17 mouse cellular contexts compared by ENCODE assay signal in the genomic region with DNA sequence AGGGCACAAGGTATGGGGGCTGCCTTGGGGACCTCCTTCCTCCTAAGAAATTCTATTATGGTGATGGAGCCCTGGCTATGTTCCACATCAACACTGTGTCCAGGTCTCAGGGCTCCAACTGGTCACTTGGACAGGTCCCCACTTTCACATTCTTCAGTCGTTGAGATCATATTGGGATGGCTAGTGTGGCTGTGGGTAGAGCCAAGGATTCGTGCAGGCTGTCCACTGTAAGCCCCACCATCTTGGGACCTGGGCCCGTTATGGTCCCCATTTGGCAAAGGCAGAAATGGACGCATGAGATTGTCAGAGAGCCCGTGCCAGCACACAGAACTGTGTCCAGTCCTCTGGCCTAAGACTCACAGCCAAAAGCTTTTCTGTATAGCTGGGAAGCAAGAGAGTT. TPM values are rescaled to one million over a fixed set of nuclear protein-coding genes. Genes with fewer than 3 reads are reported as not detected.
DNase-seq lines count a peak whose midpoint lies in the region; ATAC-seq and TF ChIP-seq lines count a peak whose summit lies in the region.
"Had no signal": no experiment of that assay in that cellular context is flagged by ENCODE, and none has a peak within 500 bp of the region (broad histone marks: within the 10 kb centered on the region; RNA-seq: fewer than 3 reads in every experiment).

No protein-coding gene starts in this region.

- intact Hi-C loops in heart, adult 2 months (cut with DNase I), result no loop called here

- H3K9ac ChIP-seq in heart, adult 2 months (ENCODE audit: low read depth, low read length), result no peak overlapping the region
- no peak overlapping the region for H3K9ac ChIP-seq in midbrain, embryonic 13.5 days (replicated peaks)
- H3K9ac ChIP-seq in midbrain, embryonic 11.5 days (ENCODE audit: low read length), result no peak overlapping the region
- no peak overlapping the region for H3K9ac ChIP-seq in neural tube, embryonic 15.5 days (replicated peaks)
- H3K9ac ChIP-seq: intestine, embryonic 15.5 days; liver, embryonic 15.5 days had no signal

- 48% methylated on average over 5 of the region's 5 CpGs for WGBS in heart, adult 2 months
- WGBS in heart, embryonic 10.5 days, result 80% methylated on average over 5 of the region's 5 CpGs
- 88% methylated on average over 5 of the region's 5 CpGs for WGBS in midbrain, embryonic 13.5 days
- WGBS in midbrain, embryonic 11.5 days, result 85% methylated on average over 5 of the region's 5 CpGs
- 63% methylated on average over 5 of the region's 5 CpGs for WGBS in neural tube, embryonic 15.5 days

- ATAC-seq in midbrain, embryonic 13.5 days, result no peak
- no peak for ATAC-seq in midbrain, embryonic 11.5 days (ENCODE audit: low FRiP score)
- ATAC-seq in neural tube, embryonic 15.5 days (ENCODE audit: low FRiP score), result no peak
- ATAC-seq: intestine, embryonic 15.5 days; Patski had no signal

- TF ChIP-seq EP300 in heart, adult 2 months (IDR thresholded peaks at IDR 0.05; ENCODE audit: insufficient read depth, low read depth, low read length), result no peak

- no peaks in the 10 kb centered on the region for H3K36me3 ChIP-seq in heart, adult 2 months (ENCODE audit: control insufficient read depth, insufficient read depth, low read length)
- no peaks in the 10 kb centered on the region for H3K36me3 ChIP-seq in heart, embryonic 10.5 days
- H3K36me3 ChIP-seq in midbrain, embryonic 13.5 days, result no peaks in the 10 kb centered on the region
- no peaks in the 10 kb centered on the region for H3K36me3 ChIP-seq in midbrain, embryonic 11.5 days (ENCODE audit: control insufficient read depth, insufficient read depth, low read length)
- no peaks in the 10 kb centered on the region for H3K36me3 ChIP-seq in neural tube, embryonic 15.5 days
- H3K36me3 ChIP-seq: intestine, embryonic 15.5 days; limb, embryonic 13.5 days; liver, embryonic 15.5 days; midbrain, embryonic 12.5 days had no signal

- no peak overlapping the region; the same call in 1 of the 2 replicates for H3K27ac ChIP-seq in heart, adult 2 months
- H3K27ac ChIP-seq in heart, embryonic 10.5 days, result no peak overlapping the region
- H3K27ac ChIP-seq in midbrain, embryonic 13.5 days, result peak overlapping the region; percentile 74; the same call in 1 of the 2 replicates
- H3K27ac ChIP-seq in midbrain, embryonic 11.5 days (ENCODE audit: low read depth, low read length), result no peak overlapping the region
- peak overlapping the region; percentile 74; the same call in 1 of the 2 replicates for H3K27ac ChIP-seq in neural tube, embryonic 15.5 days (replicated peaks)
- H3K27ac ChIP-seq: intestine, embryonic 15.5 days; left cerebral cortex, adult 2 months; limb, embryonic 13.5 days; liver, embryonic 15.5 days had no signal

- H3K9me3 ChIP-seq in heart, embryonic 10.5 days, result no peaks in the 10 kb centered on the region
- no peaks in the 10 kb centered on the region for H3K9me3 ChIP-seq in midbrain, embryonic 13.5 days
- H3K9me3 ChIP-seq in midbrain, embryonic 11.5 days (ENCODE audit: control insufficient read depth, low read length), result no peaks in the 10 kb centered on the region
- no peaks in the 10 kb centered on the region for H3K9me3 ChIP-seq in neural tube, embryonic 15.5 days (replicated peaks)
- H3K9me3 ChIP-seq: intestine, embryonic 15.5 days; liver, embryonic 15.5 days; midbrain, embryonic 12.5 days had no signal

- TF ChIP-seq POLR2A in heart, adult 2 months (IDR thresholded peaks at IDR 0.05; ENCODE audit: insufficient read depth, low read depth, low read length), result no peak

- no peak for TF ChIP-seq CTCF in heart, adult 2 months (IDR thresholded peaks at IDR 0.05)

- H3K4me3 ChIP-seq in heart, adult 2 months, result no peak overlapping the region
- H3K4me3 ChIP-seq in heart, embryonic 10.5 days, result no peak overlapping the region
- no peak overlapping the region for H3K4me3 ChIP-seq in midbrain, embryonic 13.5 days (replicated peaks)
- H3K4me3 ChIP-seq in midbrain, embryonic 11.5 days (ENCODE audit: low read depth, low read length), result no peak overlapping the region
- H3K4me3 ChIP-seq in neural tube, embryonic 15.5 days (replicated peaks), result no peak overlapping the region
- H3K4me3 ChIP-seq: intestine, embryonic 15.5 days; left cerebral cortex, adult 2 months; limb, embryonic 13.5 days; liver, embryonic 15.5 days; midbrain, embryonic 12.5 days had no signal

- peaks cover 4% of the 10 kb centered on the region for H3K4me1 ChIP-seq in heart, adult 2 months (ENCODE audit: control insufficient read depth, insufficient read depth, low read length)
- peaks cover 16% of the 10 kb centered on the region for H3K4me1 ChIP-seq in heart, embryonic 10.5 days
- H3K4me1 ChIP-seq in midbrain, embryonic 13.5 days (replicated peaks), result peaks cover 19% of the 10 kb centered on the region
- peaks cover 10% of the 10 kb centered on the region for H3K4me1 ChIP-seq in midbrain, embryonic 11.5 days (ENCODE audit: control insufficient read depth, insufficient read depth, low read length)
- peaks cover 22% of the 10 kb centered on the region for H3K4me1 ChIP-seq in neural tube, embryonic 15.5 days
- H3K4me1 ChIP-seq: liver, embryonic 15.5 days had no signal

- no peaks in the 10 kb centered on the region for H3K27me3 ChIP-seq in heart, adult 2 months (ENCODE audit: control insufficient read depth, insufficient read depth, low read length)
- no peaks in the 10 kb centered on the region; the same call in none of the 2 replicates for H3K27me3 ChIP-seq in heart, embryonic 10.5 days (ENCODE audit: insufficient read depth, poor library complexity, severe bottlenecking)
- no peaks in the 10 kb centered on the region for H3K27me3 ChIP-seq in midbrain, embryonic 13.5 days
- no peaks in the 10 kb centered on the region for H3K27me3 ChIP-seq in midbrain, embryonic 11.5 days (ENCODE audit: control insufficient read depth, insufficient read depth, low read length)
- no peaks in the 10 kb centered on the region for H3K27me3 ChIP-seq in neural tube, embryonic 15.5 days (replicated peaks)
- H3K27me3 ChIP-seq: intestine, embryonic 15.5 days; limb, embryonic 13.5 days; liver, embryonic 15.5 days; midbrain, embryonic 12.5 days; Patski had no signal

- peak; percentile 58 to 62 for DNase-seq in cerebellum, postnatal 25 days
- no peak for DNase-seq in cerebellum, adult 8-10 months
- DNase-seq in heart, adult 2 months, result peak; percentile 37 to 42
- DNase-seq in heart, embryonic 10.5 days (ENCODE audit: low spot score), result no peak
- DNase-seq in midbrain, embryonic 11.5 days (ENCODE audit: low spot score, missing footprints), result no peak
- no peak for DNase-seq in lung, postnatal 36 days
- DNase-seq: B cell, adult 2 months; lung, postnatal 10 days; thymus, adult 2 months had no signal

- no peak overlapping the region for H3K4me2 ChIP-seq in midbrain, embryonic 13.5 days (replicated peaks)
- H3K4me2 ChIP-seq in midbrain, embryonic 11.5 days, result no peak overlapping the region
- H3K4me2 ChIP-seq in neural tube, embryonic 15.5 days, result no peak overlapping the region
- H3K4me2 ChIP-seq: intestine, embryonic 15.5 days; limb, embryonic 13.5 days; liver, embryonic 15.5 days; midbrain, embryonic 12.5 days had no signal

- H3K79me2 ChIP-seq in heart, adult 2 months (replicated peaks; ENCODE audit: control insufficient read depth, insufficient read depth, low read length), result no peaks in the 10 kb centered on the region

RNA-seq across cellular contexts. Expression of a gene that starts 23.1 kb away (rescaled TPM):
- total RNA-seq in heart, adult 2 months (2021), result 10 to 100 TPM; 73.5 to 77.5 TPM
- 27.9 and 39.1 TPM in 2 replicates for polyA plus RNA-seq in heart, adult 2 months (2012; rRNA removed)
- polyA plus RNA-seq in heart, embryonic 10.5 days (2016; fragmentation: Nextera tagmentation; extraction: Ambion mirVana), result 17.8 and 23.3 TPM in 2 replicates
- 20.2 and 22.6 TPM in 2 replicates for polyA plus RNA-seq in midbrain, embryonic 13.5 days (2015; fragmentation: Nextera tagmentation; extraction: Ambion mirVana)
- 13.4 and 14.7 TPM in 2 replicates for polyA plus RNA-seq in midbrain, embryonic 11.5 days (2014; fragmentation: Nextera tagmentation; extraction: Ambion mirVana)
- polyA plus RNA-seq in neural tube, embryonic 15.5 days (2015; fragmentation: Nextera tagmentation; extraction: Ambion mirVana), result 24.2 and 28.5 TPM in 2 replicates

Comparison
In these comparisons a context has a peak if more than half of its experiments do, and no peak if none do; other contexts are left out.
1. DNase-seq: peak in cerebellum, postnatal 25 days (2 of 2) and heart, adult 2 months (2 of 2); none in cerebellum, adult 8-10 months (single experiment), heart, embryonic 10.5 days (single experiment), midbrain, embryonic 11.5 days (single experiment) and lung, postnatal 36 days (single experiment).
2. H3K27ac ChIP-seq: peak in midbrain, embryonic 13.5 days (single experiment) and neural tube, embryonic 15.5 days (single experiment); none in heart, adult 2 months (single experiment), heart, embryonic 10.5 days (single experiment) and midbrain, embryonic 11.5 days (single experiment).